Mouse (Mus musculus) right cerebral cortex, postnatal 4 days (tissue): ENCODE results near the gene Bmi1.

Source experiments
- DNase-seq: peaks from one replicate; pipeline ENCODE4 v3.0.0-alpha.2; 2022

The Bmi1 gene

GRCm38 (mm10) chr2:18734394-18735127, 57.7 kb downstream of the Bmi1 start:
- no peak for DNase-seq
